Mouse (Mus musculus): ENCODE data around the gene Tubb2a. TPM values are rescaled to one million over a fixed set of nuclear protein-coding genes. Genes with fewer than 3 reads are reported as not detected.

Gene Tubb2a
- total RNA-seq, 2 experiments from 2014 or later = 6.0 to 9.5 TPM

Other genes starting within 250 kb of the Tubb2a start
- gene Serpinb6e, start 234.6 kb downstream of the Tubb2a start, total RNA-seq (2015; ENCODE audit: low replicate concordance) = not detected in 2 replicates
- gene Serpinb6e, start 234.6 kb downstream of the Tubb2a start, total RNA-seq (2017; ENCODE audit: low replicate concordance) = not detected in 2 replicates
- not detected in 2 replicates for gene Serpinb6c, start 172.3 kb downstream of the Tubb2a start, total RNA-seq (2015; ENCODE audit: low replicate concordance)
- gene Serpinb6c, start 172.3 kb downstream of the Tubb2a start, total RNA-seq (2017; ENCODE audit: low replicate concordance) = not detected in 2 replicates
- 14.4 and 16.3 TPM in 2 replicates for gene Nqo2, start 113.3 kb downstream of the Tubb2a start, total RNA-seq (2015; ENCODE audit: low replicate concordance)
- 8.2 and 8.6 TPM in 2 replicates for gene Nqo2, start 113.3 kb downstream of the Tubb2a start, total RNA-seq (2017; ENCODE audit: low replicate concordance)
- 5.6 and 16.7 TPM in 2 replicates for gene Ripk1, start 75.6 kb downstream of the Tubb2a start, total RNA-seq (2015; ENCODE audit: low replicate concordance)
- gene Ripk1, start 75.6 kb downstream of the Tubb2a start, total RNA-seq (2017; ENCODE audit: low replicate concordance) = 7.0 and 14.8 TPM in 2 replicates
- gene Serpinb6a, start 75.2 kb downstream of the Tubb2a start, total RNA-seq (2015; ENCODE audit: low replicate concordance) = 12.9 and 23.2 TPM in 2 replicates
- 19.1 and 20.9 TPM in 2 replicates for gene Serpinb6a, start 75.2 kb downstream of the Tubb2a start, total RNA-seq (2017; ENCODE audit: low replicate concordance)
- gene Bphl, start 40.4 kb downstream of the Tubb2a start, total RNA-seq (2015; ENCODE audit: low replicate concordance) = 4.8 and 9.4 TPM in 2 replicates
- gene Bphl, start 40.4 kb downstream of the Tubb2a start, total RNA-seq (2017; ENCODE audit: low replicate concordance) = 0.94 and 7.2 TPM in 2 replicates
- not detected in 2 replicates for gene Tubb2b, start 52.5 kb upstream of the Tubb2a start, total RNA-seq (2015; ENCODE audit: low replicate concordance)
- not detected in 2 replicates for gene Tubb2b, start 52.5 kb upstream of the Tubb2a start, total RNA-seq (2017; ENCODE audit: low replicate concordance)
- 10.4 and 21.3 TPM in 2 replicates for gene Psmg4, start 85.0 kb upstream of the Tubb2a start, total RNA-seq (2015; ENCODE audit: low replicate concordance)
- gene Psmg4, start 85.0 kb upstream of the Tubb2a start, total RNA-seq (2017; ENCODE audit: low replicate concordance) = 14.7 and 14.8 TPM in 2 replicates